Mouse (Mus musculus) spleen, adult 2 months (tissue): ENCODE data around the gene Prss46.

ENCODE experiments used
- CTCF ChIP-seq: fragments of 200-500 bp; IDR thresholded peaks from 2 replicates; pipeline ENCODE4 v1.5.1; 2011; ENCODE audit warnings: mild to moderate bottlenecking, inconsistent platforms; ENCODE audit not compliant: insufficient read depth, insufficient read length, insufficient replicate concordance; ENCODE audit errors: extremely low read depth
- POLR2A ChIP-seq: fragments of 200-500 bp; IDR thresholded peaks from 2 replicates; pipeline ENCODE4 v1.6.1; 2011; ENCODE audit warnings: low read depth, low read length, inconsistent platforms

GRCm38 (mm10) chr9:110800834-110801479, 43.3 kb upstream of the Prss46 start:
- TF ChIP-seq POLR2A, result no peak
- no peak for TF ChIP-seq CTCF
